Mouse (Mus musculus): Measurements from ENCODE around the gene Hist1h4n. TPM values are rescaled to one million over a fixed set of nuclear protein-coding genes. Genes with fewer than 3 reads are reported as not detected.
"Not testable (repeated sequence)": the region's sequence is repeated elsewhere in the genome, so short reads cannot be mapped to it uniquely, and the experiment has no call there.

The Hist1h4n gene
- polyA plus RNA-seq (2012; rRNA removed), result 30.7 and 41.0 TPM in 2 replicates

DNA sequence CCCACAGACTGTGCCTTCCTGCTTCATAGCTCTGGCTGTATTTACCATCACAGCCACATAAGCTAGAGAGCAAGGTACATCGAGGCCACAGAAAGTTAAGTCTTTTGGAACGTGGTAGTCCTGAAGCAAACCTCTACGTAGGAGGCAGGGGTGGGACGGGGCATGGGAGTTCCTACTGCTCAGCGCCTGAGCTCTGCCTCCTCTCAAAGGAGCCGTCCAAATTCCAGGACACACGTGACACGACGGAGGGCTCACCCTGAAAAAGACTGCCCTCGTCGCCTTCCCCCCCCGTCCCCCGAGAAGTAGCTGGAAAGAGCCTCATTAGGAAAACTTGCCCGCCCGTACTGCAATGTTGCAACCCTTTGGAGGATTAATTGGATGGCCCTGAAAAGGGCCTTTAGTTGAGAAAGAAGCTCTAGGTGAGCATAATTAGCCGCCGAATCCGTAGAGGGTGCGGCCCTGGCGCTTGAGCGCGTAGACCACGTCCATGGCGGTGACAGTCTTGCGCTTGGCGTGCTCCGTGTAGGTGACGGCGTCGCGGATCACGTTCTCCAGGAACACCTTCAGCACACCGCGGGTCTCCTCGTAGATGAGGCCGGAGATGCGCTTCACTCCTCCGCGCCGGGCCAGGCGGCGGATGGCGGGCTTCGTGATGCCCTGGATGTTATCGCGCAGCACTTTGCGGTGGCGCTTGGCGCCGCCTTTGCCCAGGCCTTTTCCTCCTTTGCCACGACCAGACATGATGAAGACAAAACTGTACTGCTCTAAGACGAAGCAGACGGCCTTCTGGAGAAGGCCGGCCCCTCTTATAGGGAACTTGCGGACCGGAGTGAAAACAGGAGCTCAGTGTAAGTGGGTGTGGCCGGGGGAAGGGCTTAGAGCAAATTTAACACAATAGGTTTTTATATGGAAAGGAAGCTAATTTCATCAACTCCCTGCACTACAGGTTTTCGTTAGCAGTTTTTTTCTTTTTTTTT, at the start of gene Hist1h4n:
TSS of gene Hist1h4n (minus strand) at position 779 of the 977 bp plus-strand sequence.
- H3K4me3 ChIP-seq (ENCODE audit: low read depth, low read length), result peak within 1 kb of the TSS; percentile 45
- not testable (repeated sequence) for H3K4me1 ChIP-seq (ENCODE audit: control insufficient read depth, insufficient read depth, insufficient read length, low read length); H3K36me3 ChIP-seq (ENCODE audit: control insufficient read depth, insufficient read depth, low read length); H3K27ac ChIP-seq (ENCODE audit: insufficient read depth, low read depth, low read length); H3K27me3 ChIP-seq (ENCODE audit: control insufficient read depth, insufficient read depth, low read length)
- WGBS, result under 1% methylated on average over 27 of the region's 58 CpGs
- TF ChIP-seq POLR2A (IDR thresholded peaks at IDR 0.05; ENCODE audit: low read depth, low read length), result peak; percentile 32; the same call in 1 of the 2 replicates

DNA sequence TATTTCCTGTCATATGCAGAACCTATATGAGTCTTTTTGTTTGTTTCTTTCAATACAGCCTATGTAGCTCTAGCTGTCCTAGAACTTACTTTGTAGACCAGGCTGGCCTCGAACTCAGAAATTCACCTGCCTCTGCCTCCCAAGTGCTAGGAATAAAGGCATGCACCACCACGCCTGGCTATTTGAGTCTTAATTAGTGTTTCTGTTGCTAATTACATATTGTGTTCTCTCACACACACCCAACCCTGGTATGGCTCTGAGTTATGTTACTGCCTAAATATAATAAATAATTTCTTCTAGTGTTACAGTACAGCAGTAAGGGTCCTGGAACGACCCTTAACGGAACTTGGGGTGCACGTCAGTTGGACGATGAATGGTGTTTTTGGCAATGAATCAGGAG, 48.7 kb upstream of the Hist1h4n start:
- Histone ChIP-seq H3K27me3 (ENCODE audit: control insufficient read depth, insufficient read depth, low read length) (no peaks in the 10 kb centered on the region), H3K36me3 (ENCODE audit: control insufficient read depth, insufficient read depth, low read length) (no peaks in the 10 kb centered on the region), H3K4me3 (ENCODE audit: low read depth, low read length) (no peak overlapping the region), H3K27ac (ENCODE audit: insufficient read depth, low read depth, low read length) (no peak overlapping the region), H3K4me1 (ENCODE audit: control insufficient read depth, insufficient read depth, insufficient read length, low read length) (no peaks in the 10 kb centered on the region)
- 85% methylated on average over 6 of the region's 6 CpGs for WGBS
- no peak for TF ChIP-seq POLR2A (IDR thresholded peaks at IDR 0.05; ENCODE audit: low read depth, low read length)
- TF ChIP-seq CTCF (IDR thresholded peaks at IDR 0.05; ENCODE audit: extremely low read depth, insufficient read length, insufficient replicate concordance, low read depth, low read length), result no peak

DNA sequence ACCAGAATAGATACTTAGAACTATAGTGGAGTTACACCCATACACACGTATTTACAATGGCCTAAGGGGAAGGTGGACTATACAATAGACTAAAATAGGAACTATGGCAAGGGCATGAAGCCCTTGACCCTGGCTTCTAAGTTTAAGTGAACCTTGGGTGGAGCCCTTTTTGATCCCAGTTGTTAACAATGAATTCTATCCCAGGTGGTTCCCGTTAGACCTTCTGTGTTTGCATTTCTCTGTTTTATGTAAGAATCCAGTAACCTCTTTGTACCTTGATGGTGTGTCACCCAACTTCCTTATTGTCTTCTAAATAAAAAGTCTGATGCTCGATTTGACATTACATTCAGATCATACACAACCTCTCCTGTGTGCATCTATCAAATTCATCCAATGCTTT, 33.5 kb upstream of the Hist1h4n start:
- H3K27me3 ChIP-seq (ENCODE audit: control insufficient read depth, insufficient read depth, low read length); H3K4me3 ChIP-seq (ENCODE audit: low read depth, low read length); H3K36me3 ChIP-seq (ENCODE audit: control insufficient read depth, insufficient read depth, low read length); H3K27ac ChIP-seq (ENCODE audit: insufficient read depth, low read depth, low read length); H3K4me1 ChIP-seq (ENCODE audit: control insufficient read depth, insufficient read depth, insufficient read length, low read length): not testable (repeated sequence)
- 49% methylated on average over 3 of the region's 3 CpGs for WGBS

DNA sequence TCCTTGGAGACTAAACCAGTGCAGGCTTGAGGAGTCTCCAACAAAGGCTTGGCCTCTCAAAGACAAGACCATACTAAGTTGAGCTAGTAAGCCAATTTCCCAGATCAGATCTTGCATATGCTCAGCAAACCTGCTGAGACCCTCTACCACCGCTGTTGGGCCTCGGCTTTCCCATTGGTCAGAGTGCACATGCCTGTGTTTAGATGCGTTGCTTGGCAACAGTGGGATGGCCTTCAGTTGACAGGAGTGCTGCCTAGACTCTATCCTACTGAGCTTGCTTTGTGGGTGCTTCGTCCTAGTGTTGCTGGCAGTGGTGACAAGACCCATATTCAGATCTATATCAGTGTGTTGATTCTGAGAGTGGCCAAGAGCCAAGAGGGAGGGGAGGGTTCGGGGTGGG, 29.6 kb upstream of the Hist1h4n start:
- no peak for TF ChIP-seq CTCF (IDR thresholded peaks at IDR 0.05; ENCODE audit: extremely low read depth, insufficient read length, insufficient replicate concordance, low read depth, low read length)
- TF ChIP-seq POLR2A (IDR thresholded peaks at IDR 0.05; ENCODE audit: low read depth, low read length), result no peak
- Histone ChIP-seq H3K27me3 (ENCODE audit: control insufficient read depth, insufficient read depth, low read length) (no peaks in the 10 kb centered on the region), H3K27ac (ENCODE audit: insufficient read depth, low read depth, low read length) (no peak overlapping the region), H3K36me3 (ENCODE audit: control insufficient read depth, insufficient read depth, low read length) (no peaks in the 10 kb centered on the region), H3K4me3 (ENCODE audit: low read depth, low read length) (no peak overlapping the region), H3K4me1 (ENCODE audit: control insufficient read depth, insufficient read depth, insufficient read length, low read length) (no peaks in the 10 kb centered on the region)
- WGBS, result 44% methylated on average over 5 of the region's 5 CpGs

DNA sequence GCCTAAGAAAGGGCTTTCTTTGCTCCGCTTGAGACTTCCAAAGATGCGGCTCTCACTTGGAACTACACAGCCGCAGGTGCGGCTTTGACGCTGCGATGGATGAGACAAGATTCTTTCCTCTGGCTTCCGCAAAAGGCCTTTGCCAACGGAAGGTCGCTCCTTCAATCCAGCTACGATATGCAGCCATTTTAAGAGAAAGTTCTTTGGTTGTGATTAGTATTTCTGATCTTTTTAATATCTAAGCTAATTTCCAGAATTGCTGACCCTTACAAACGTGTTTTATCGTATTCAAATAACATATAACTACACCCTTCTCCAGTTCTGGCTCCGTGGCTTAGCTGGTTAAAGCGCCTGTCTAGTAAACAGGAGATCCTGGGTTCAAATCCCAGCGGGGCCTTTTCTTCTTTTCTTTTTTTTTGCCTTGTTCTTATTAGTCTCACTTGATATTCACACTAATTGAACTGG, 23.7 kb upstream of the Hist1h4n start:
- no peak overlapping the region for H3K27ac ChIP-seq (ENCODE audit: insufficient read depth, low read depth, low read length)
- H3K4me3 ChIP-seq (ENCODE audit: low read depth, low read length), result peak overlapping the region; percentile 59
- no peak for TF ChIP-seq POLR2A (IDR thresholded peaks at IDR 0.05; ENCODE audit: low read depth, low read length)
- no peak for TF ChIP-seq CTCF (IDR thresholded peaks at IDR 0.05; ENCODE audit: extremely low read depth, insufficient read length, insufficient replicate concordance, low read depth, low read length)
- H3K27me3 ChIP-seq (ENCODE audit: control insufficient read depth, insufficient read depth, low read length), result no peaks in the 10 kb centered on the region
- no peaks in the 10 kb centered on the region for H3K4me1 ChIP-seq (ENCODE audit: control insufficient read depth, insufficient read depth, insufficient read length, low read length)
- no peaks in the 10 kb centered on the region for H3K36me3 ChIP-seq (ENCODE audit: control insufficient read depth, insufficient read depth, low read length)
- WGBS, result 6% methylated on average over 15 of the region's 15 CpGs

DNA sequence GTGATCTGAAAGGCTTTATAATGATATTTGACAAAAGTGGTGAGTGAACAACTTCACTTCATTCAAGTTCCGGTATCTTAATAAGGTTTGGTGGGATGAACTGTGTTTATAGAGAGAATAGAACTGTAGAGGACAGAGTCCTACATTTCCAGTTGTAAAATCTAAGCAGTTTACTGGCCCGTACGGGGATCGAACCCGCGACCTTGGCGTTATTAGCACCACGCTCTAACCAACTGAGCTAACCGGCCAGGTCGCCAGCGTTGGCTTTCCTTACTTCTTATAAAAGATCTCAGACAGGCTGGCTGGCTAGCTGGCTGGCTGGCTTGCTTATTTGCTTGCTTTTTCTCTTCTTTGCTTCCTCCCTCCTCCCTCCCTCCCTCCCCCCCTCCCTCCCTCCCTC, 23.1 kb upstream of the Hist1h4n start:
- 2% methylated on average over 11 of the region's 11 CpGs for WGBS
- TF ChIP-seq POLR2A (IDR thresholded peaks at IDR 0.05; ENCODE audit: low read depth, low read length) (no peak), CTCF (IDR thresholded peaks at IDR 0.05; ENCODE audit: extremely low read depth, insufficient read length, insufficient replicate concordance, low read depth, low read length) (no peak)
- H3K4me1 ChIP-seq (ENCODE audit: control insufficient read depth, insufficient read depth, insufficient read length, low read length), result no peaks in the 10 kb centered on the region
- no peak overlapping the region for H3K27ac ChIP-seq (ENCODE audit: insufficient read depth, low read depth, low read length)
- no peaks in the 10 kb centered on the region for H3K27me3 ChIP-seq (ENCODE audit: control insufficient read depth, insufficient read depth, low read length)
- H3K36me3 ChIP-seq (ENCODE audit: control insufficient read depth, insufficient read depth, low read length), result no peaks in the 10 kb centered on the region
- H3K4me3 ChIP-seq (ENCODE audit: low read depth, low read length), result peak overlapping the region; percentile 26; the same call in 1 of the 2 replicates

DNA sequence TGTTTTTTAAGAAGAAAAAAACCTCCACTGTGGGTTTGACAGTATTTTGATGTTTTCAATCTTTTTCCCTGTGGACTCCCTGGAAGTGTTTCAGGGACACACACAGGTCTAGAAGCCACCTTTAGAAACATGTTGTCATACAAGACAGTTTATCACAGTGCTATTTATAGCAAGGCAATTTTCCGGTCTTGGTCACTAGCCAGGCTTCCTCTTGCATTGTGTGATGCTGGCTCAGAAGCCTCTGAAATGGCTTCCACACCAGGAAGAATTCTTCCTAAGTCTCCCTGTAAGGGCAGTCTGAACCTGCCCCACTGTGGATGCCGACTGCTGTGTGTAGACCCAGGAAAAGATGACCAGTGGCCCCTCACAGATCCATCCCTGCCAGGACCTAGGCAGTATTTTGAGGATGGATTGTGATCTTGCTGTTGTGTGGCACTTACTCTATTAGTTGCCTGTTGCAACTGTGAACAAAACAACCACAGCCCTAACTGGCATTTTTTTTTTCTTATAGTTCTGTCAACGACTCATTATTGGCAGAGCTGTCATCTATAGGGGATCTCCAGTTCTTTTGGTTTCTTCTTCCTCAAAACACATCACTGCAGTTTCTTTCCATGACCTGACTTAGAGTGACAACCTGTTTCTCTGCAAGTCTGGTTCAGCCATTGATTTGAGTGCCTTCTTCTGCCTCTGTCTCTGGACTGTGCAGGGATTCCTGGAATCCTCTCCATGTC, 20.4 kb upstream of the Hist1h4n start:
- no peak overlapping the region for H3K4me3 ChIP-seq (ENCODE audit: low read depth, low read length)
- no peaks in the 10 kb centered on the region for H3K36me3 ChIP-seq (ENCODE audit: control insufficient read depth, insufficient read depth, low read length)
- TF ChIP-seq POLR2A (IDR thresholded peaks at IDR 0.05; ENCODE audit: low read depth, low read length) (no peak), CTCF (IDR thresholded peaks at IDR 0.05; ENCODE audit: extremely low read depth, insufficient read length, insufficient replicate concordance, low read depth, low read length) (no peak)
- H3K27me3 ChIP-seq (ENCODE audit: control insufficient read depth, insufficient read depth, low read length), result no peaks in the 10 kb centered on the region
- no peaks in the 10 kb centered on the region for H3K4me1 ChIP-seq (ENCODE audit: control insufficient read depth, insufficient read depth, insufficient read length, low read length)
- no peak overlapping the region for H3K27ac ChIP-seq (ENCODE audit: insufficient read depth, low read depth, low read length)
- WGBS, result 31% methylated on average over 3 of the region's 3 CpGs

DNA sequence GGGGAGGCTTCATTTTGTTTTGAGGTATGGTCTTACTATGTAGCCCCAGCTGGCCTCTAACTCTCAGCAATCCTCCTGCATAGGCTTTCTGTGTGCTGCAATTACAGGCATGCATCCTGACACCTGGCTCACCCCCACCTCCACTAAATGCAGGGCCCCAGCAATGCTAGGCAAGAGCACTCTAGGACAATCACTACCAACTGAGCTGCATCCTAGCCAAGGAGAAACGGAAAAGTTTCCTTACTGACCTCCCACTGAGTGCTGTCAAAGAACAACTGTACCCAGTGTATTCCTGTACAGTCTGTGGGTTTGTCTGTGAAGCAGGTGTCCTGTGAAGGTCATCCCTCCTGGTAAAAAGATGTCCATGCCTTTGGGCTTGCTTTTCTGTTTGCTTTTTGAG, 18.7 kb upstream of the Hist1h4n start:
- not testable (repeated sequence) for H3K27me3 ChIP-seq (ENCODE audit: control insufficient read depth, insufficient read depth, low read length); H3K27ac ChIP-seq (ENCODE audit: insufficient read depth, low read depth, low read length); H3K4me1 ChIP-seq (ENCODE audit: control insufficient read depth, insufficient read depth, insufficient read length, low read length); H3K4me3 ChIP-seq (ENCODE audit: low read depth, low read length); H3K36me3 ChIP-seq (ENCODE audit: control insufficient read depth, insufficient read depth, low read length)
- 82% methylated on average over 1 of the region's 1 CpGs for WGBS

Measured in small intestine, adult 2 months (tissue).